Mouse (Mus musculus): Measurements from ENCODE around the gene Lrpprc. TPM values are rescaled to one million over a fixed set of nuclear protein-coding genes. Genes with fewer than 3 reads are reported as not detected.

Gene Lrpprc
- polyA plus RNA-seq, 1 experiment from 2014 or later, result 46.1 TPM

- Histone ChIP-seq H3K36me3 (ENCODE audit: control insufficient read depth, insufficient read depth, low read length) (no peaks in the 10 kb centered on the region; the same call in 1 of the 2 replicates), H3K27me3 (ENCODE audit: control insufficient read depth, insufficient read depth, low read length) (no peaks in the 10 kb centered on the region), H3K9me3 (replicated peaks; ENCODE audit: control insufficient read depth, low read length) (no peaks in the 10 kb centered on the region), H3K9ac (ENCODE audit: low read length) (no peak overlapping the region), H3K4me1 (ENCODE audit: control insufficient read depth, insufficient read depth, low read length) (no peaks in the 10 kb centered on the region), H3K27ac (ENCODE audit: low read length) (no peak overlapping the region), H3K4me3 (replicated peaks; ENCODE audit: low read length) (no peak overlapping the region), H3K4me2 (ENCODE audit: low read depth, low read length) (no peak overlapping the region)
- WGBS, result 81% methylated on average over 2 of the region's 2 CpGs
- ATAC-seq (ENCODE audit: insufficient read depth, low FRiP score), result no peak
Measured at GRCm38 (mm10) chr17:84752286-84752685, 38.3 kb downstream of the Lrpprc start.

GRCm38 (mm10) chr17:84751630-84752191 is 38.9 kb downstream of the Lrpprc start:
- no peaks in the 10 kb centered on the region; the same call in 1 of the 2 replicates for H3K36me3 ChIP-seq (ENCODE audit: control insufficient read depth, insufficient read depth, low read length)
- H3K27me3 ChIP-seq (ENCODE audit: control insufficient read depth, insufficient read depth, low read length), result no peaks in the 10 kb centered on the region
- no peak for ATAC-seq (ENCODE audit: insufficient read depth, low FRiP score)
- H3K9me3 ChIP-seq (replicated peaks; ENCODE audit: control insufficient read depth, low read length), result no peaks in the 10 kb centered on the region
- no peak overlapping the region for H3K4me3 ChIP-seq (replicated peaks; ENCODE audit: low read length)
- no peak overlapping the region for H3K4me2 ChIP-seq (ENCODE audit: low read depth, low read length)
- no peak overlapping the region for H3K27ac ChIP-seq (ENCODE audit: low read length)
- 77% methylated on average over 8 of the region's 8 CpGs for WGBS
- no peak overlapping the region for H3K9ac ChIP-seq (ENCODE audit: low read length)
- no peaks in the 10 kb centered on the region for H3K4me1 ChIP-seq (ENCODE audit: control insufficient read depth, insufficient read depth, low read length)

DNA sequence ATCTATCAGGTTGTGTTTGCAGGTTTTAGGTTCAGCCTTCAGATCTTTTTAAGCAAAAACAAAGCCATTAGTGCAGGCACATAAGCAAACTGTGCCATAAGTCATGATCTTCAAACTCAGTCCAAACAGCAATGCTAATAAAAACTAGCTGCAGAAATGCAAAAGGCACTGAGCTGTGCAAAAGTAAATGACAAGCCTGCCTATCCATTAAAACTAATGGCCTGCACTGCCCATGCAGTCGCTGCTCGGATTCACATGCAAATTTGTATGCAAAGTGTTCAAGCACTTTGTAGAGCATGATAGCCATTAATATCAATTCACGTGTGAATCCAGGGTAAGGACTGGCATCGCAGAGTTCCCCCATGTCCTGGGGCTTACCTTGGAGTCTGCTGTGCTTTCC is 40.5 kb downstream of the Lrpprc start:
- H3K4me3 ChIP-seq (replicated peaks; ENCODE audit: low read length), result no peak overlapping the region
- no peaks in the 10 kb centered on the region for H3K27me3 ChIP-seq (ENCODE audit: control insufficient read depth, insufficient read depth, low read length)
- no peak for ATAC-seq (ENCODE audit: insufficient read depth, low FRiP score)
- H3K9ac ChIP-seq (ENCODE audit: low read length), result no peak overlapping the region
- no peak overlapping the region for H3K4me2 ChIP-seq (ENCODE audit: low read depth, low read length)
- no peaks in the 10 kb centered on the region for H3K4me1 ChIP-seq (ENCODE audit: control insufficient read depth, insufficient read depth, low read length)
- H3K9me3 ChIP-seq (replicated peaks; ENCODE audit: control insufficient read depth, low read length), result no peaks in the 10 kb centered on the region
- H3K36me3 ChIP-seq (ENCODE audit: control insufficient read depth, insufficient read depth, low read length), result no peaks in the 10 kb centered on the region; the same call in 1 of the 2 replicates
- H3K27ac ChIP-seq (ENCODE audit: low read length), result no peak overlapping the region
- 83% methylated on average over 4 of the region's 4 CpGs for WGBS

DNA sequence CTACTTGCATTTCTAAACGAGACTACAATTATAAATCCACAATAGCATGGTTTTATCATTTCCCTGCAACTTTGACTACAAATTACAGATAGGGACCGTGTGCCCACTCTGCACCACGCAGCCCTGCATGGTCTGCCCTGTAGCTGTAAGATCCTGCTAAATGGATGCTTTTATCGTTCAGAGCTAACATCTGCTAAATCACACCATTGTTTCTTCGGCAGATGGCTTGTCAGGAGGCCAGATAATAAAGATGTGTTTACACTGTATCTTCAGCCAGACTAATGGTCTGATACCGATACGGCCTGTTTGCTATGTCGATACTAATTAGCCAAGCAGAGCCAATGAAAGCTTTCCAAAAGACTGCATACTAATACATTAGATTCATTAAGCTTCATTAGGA is 41.3 kb downstream of the Lrpprc start:
- 49% methylated on average over 8 of the region's 8 CpGs for WGBS
- no peaks in the 10 kb centered on the region for H3K9me3 ChIP-seq (replicated peaks; ENCODE audit: control insufficient read depth, low read length)

DNA sequence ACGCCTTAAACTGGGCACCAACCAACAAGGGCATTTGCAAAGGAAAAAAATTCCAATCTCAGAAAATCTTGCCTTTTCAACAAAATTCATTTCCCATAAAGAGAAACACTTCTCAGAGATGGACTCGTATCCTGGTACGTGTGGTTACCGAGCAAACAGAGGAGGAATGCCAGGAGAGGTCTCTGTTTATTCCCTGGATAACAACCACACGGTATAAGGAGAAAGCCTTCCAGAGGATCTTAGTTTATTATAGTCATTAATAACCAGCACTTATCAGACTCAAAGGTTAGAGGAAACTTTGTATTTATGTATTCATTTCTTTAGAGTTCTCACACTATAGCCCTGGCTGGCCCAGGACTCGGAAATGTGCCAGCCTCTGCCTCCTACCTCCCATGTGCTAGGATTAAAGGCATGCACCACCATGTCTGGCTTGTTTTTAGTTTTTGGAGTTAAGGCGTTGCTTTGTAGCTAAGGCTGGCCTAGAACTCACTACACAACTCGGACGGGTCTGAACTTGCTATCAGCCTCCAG is 42.4 kb downstream of the Lrpprc start:
- Histone ChIP-seq H3K4me1 (ENCODE audit: control insufficient read depth, insufficient read depth, low read length) (no peaks in the 10 kb centered on the region), H3K27ac (ENCODE audit: low read length) (peak overlapping the region; percentile 8; the same call in 1 of the 2 replicates), H3K4me2 (ENCODE audit: low read depth, low read length) (no peak overlapping the region), H3K4me3 (replicated peaks; ENCODE audit: low read length) (no peak overlapping the region), H3K27me3 (ENCODE audit: control insufficient read depth, insufficient read depth, low read length) (no peaks in the 10 kb centered on the region), H3K9me3 (replicated peaks; ENCODE audit: control insufficient read depth, low read length) (no peaks in the 10 kb centered on the region), H3K9ac (ENCODE audit: low read length) (no peak overlapping the region), H3K36me3 (ENCODE audit: control insufficient read depth, insufficient read depth, low read length) (no peaks in the 10 kb centered on the region; the same call in 1 of the 2 replicates)
- 73% methylated on average over 9 of the region's 9 CpGs for WGBS
- ATAC-seq (ENCODE audit: insufficient read depth, low FRiP score), result peak; percentile 47; the same call in 1 of the 2 replicates

More for the DNA sequence above, 41.3 kb downstream of the Lrpprc start:
- no peak overlapping the region for H3K27ac ChIP-seq (ENCODE audit: low read length)
- ATAC-seq (ENCODE audit: insufficient read depth, low FRiP score), result no peak
- H3K4me2 ChIP-seq (ENCODE audit: low read depth, low read length), result no peak overlapping the region
- H3K9ac ChIP-seq (ENCODE audit: low read length), result no peak overlapping the region
- no peaks in the 10 kb centered on the region for H3K4me1 ChIP-seq (ENCODE audit: control insufficient read depth, insufficient read depth, low read length)
- no peaks in the 10 kb centered on the region for H3K27me3 ChIP-seq (ENCODE audit: control insufficient read depth, insufficient read depth, low read length)
- no peaks in the 10 kb centered on the region; the same call in 1 of the 2 replicates for H3K36me3 ChIP-seq (ENCODE audit: control insufficient read depth, insufficient read depth, low read length)
- H3K4me3 ChIP-seq (replicated peaks; ENCODE audit: low read length), result no peak overlapping the region

- WGBS, result 55% methylated on average over 6 of the region's 6 CpGs
- Histone ChIP-seq H3K36me3 (ENCODE audit: control insufficient read depth, insufficient read depth, low read length) (no peaks in the 10 kb centered on the region; the same call in 1 of the 2 replicates), H3K27me3 (ENCODE audit: control insufficient read depth, insufficient read depth, low read length) (no peaks in the 10 kb centered on the region), H3K9me3 (replicated peaks; ENCODE audit: control insufficient read depth, low read length) (no peaks in the 10 kb centered on the region), H3K27ac (ENCODE audit: low read length) (peak overlapping the region; percentile 49; the same call in 1 of the 2 replicates), H3K4me2 (ENCODE audit: low read depth, low read length) (no peak overlapping the region), H3K9ac (ENCODE audit: low read length) (no peak overlapping the region), H3K4me1 (ENCODE audit: control insufficient read depth, insufficient read depth, low read length) (no peaks in the 10 kb centered on the region), H3K4me3 (replicated peaks; ENCODE audit: low read length) (no peak overlapping the region)
- no peak for ATAC-seq (ENCODE audit: insufficient read depth, low FRiP score)
Measured at GRCm38 (mm10) chr17:84747212-84747611, 43.4 kb downstream of the Lrpprc start.

DNA sequence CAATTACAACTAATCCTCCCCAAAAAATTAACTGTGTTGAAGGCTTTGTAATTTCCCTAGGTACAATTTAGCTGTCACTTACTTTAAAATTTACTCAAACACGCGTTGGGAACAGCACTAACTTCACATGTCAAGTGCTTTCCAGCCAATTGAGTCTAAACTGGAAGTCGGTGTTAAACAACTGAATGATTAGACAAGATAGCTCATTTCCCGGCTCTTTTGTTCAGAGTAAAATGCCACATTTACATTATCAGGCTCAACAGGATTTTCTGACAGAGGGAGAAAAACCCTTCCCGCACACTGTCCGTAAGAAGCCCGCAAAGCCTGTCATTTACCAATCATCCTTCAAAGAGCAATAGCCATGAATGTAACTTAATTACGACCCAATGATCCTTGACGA is 45.6 kb downstream of the Lrpprc start:
- ATAC-seq (ENCODE audit: insufficient read depth, low FRiP score), result no peak
- WGBS, result 81% methylated on average over 9 of the region's 9 CpGs

DNA sequence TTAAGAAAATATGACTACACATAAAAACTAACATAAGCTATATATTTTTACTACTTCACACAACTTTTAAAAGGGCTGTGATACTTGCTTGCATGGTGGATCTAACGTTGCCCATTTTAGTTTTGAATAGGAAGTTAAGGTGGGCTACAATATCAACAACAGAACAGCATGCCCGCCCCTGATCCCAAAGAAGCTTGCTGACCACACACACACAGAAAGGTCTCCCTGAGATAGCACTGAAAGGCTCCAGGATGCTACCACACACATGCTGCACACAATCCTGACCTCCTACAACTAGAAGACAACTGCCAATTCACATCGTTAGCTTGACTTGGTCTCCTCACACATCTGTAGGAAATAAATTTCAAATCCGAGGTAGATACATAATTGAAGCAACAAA is 46.3 kb downstream of the Lrpprc start:
- Histone ChIP-seq H3K9me3 (replicated peaks; ENCODE audit: control insufficient read depth, low read length) (no peaks in the 10 kb centered on the region), H3K36me3 (ENCODE audit: control insufficient read depth, insufficient read depth, low read length) (no peaks in the 10 kb centered on the region; the same call in 1 of the 2 replicates), H3K4me3 (replicated peaks; ENCODE audit: low read length) (no peak overlapping the region), H3K27me3 (ENCODE audit: control insufficient read depth, insufficient read depth, low read length) (no peaks in the 10 kb centered on the region), H3K4me2 (ENCODE audit: low read depth, low read length) (no peak overlapping the region), H3K4me1 (ENCODE audit: control insufficient read depth, insufficient read depth, low read length) (no peaks in the 10 kb centered on the region), H3K9ac (ENCODE audit: low read length) (no peak overlapping the region), H3K27ac (ENCODE audit: low read length) (no peak overlapping the region)
- WGBS, result 70% methylated on average over 4 of the region's 4 CpGs
- ATAC-seq (ENCODE audit: insufficient read depth, low FRiP score), result no peak

More for the DNA sequence above, 45.6 kb downstream of the Lrpprc start:
- Histone ChIP-seq H3K9me3 (replicated peaks; ENCODE audit: control insufficient read depth, low read length) (no peaks in the 10 kb centered on the region), H3K36me3 (ENCODE audit: control insufficient read depth, insufficient read depth, low read length) (no peaks in the 10 kb centered on the region; the same call in 1 of the 2 replicates), H3K27ac (ENCODE audit: low read length) (no peak overlapping the region), H3K9ac (ENCODE audit: low read length) (no peak overlapping the region), H3K4me3 (replicated peaks; ENCODE audit: low read length) (no peak overlapping the region), H3K4me1 (ENCODE audit: control insufficient read depth, insufficient read depth, low read length) (no peaks in the 10 kb centered on the region), H3K27me3 (ENCODE audit: control insufficient read depth, insufficient read depth, low read length) (no peaks in the 10 kb centered on the region), H3K4me2 (ENCODE audit: low read depth, low read length) (no peak overlapping the region)

DNA sequence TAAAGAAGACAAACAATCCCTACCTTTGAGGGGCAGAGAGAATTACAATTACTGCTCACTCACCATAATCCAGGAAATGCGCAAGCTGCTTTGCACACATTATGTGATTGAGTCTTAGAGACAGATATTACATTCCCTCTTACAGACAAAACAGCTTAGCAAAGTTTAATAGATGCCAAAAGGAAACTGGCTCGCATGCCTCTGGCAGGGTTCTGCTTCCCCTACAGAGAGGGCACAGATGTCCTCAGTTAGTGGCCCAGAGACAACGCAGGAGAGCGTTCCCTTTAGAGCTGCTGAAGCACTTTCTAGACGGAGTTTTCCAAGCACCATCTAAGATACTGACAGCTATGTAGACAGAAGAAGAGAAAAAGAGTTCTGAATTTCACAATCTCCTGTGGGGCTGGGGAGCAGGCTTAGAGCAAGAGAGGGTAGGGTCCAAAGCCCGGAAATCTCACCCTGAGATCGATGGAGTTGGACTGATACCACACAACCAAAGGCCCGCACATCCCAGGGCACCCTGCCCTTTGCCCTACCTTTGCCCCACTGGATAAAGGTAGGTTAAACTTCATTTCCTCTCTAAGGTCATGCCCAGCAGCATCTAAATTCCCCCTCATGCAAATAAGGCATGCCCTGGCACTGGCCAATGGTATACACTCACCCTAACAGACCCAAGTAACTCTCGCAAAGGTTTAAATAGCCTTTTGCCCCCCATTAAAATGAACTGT is 52.4 kb downstream of the Lrpprc start:
- no peak overlapping the region for H3K4me3 ChIP-seq (replicated peaks; ENCODE audit: low read length)
- no peaks in the 10 kb centered on the region for H3K9me3 ChIP-seq (replicated peaks; ENCODE audit: control insufficient read depth, low read length)
- no peaks in the 10 kb centered on the region for H3K27me3 ChIP-seq (ENCODE audit: control insufficient read depth, insufficient read depth, low read length)
- no peaks in the 10 kb centered on the region for H3K4me1 ChIP-seq (ENCODE audit: control insufficient read depth, insufficient read depth, low read length)
- no peak for ATAC-seq (ENCODE audit: insufficient read depth, low FRiP score)
- 87% methylated on average over 9 of the region's 9 CpGs for WGBS
- H3K4me2 ChIP-seq (ENCODE audit: low read depth, low read length), result no peak overlapping the region
- no peaks in the 10 kb centered on the region for H3K36me3 ChIP-seq (ENCODE audit: control insufficient read depth, insufficient read depth, low read length)
- no peak overlapping the region for H3K9ac ChIP-seq (ENCODE audit: low read length)
- H3K27ac ChIP-seq (ENCODE audit: low read length), result no peak overlapping the region
